20 mouse cellular contexts compared by ENCODE assay signal in the genomic region with DNA sequence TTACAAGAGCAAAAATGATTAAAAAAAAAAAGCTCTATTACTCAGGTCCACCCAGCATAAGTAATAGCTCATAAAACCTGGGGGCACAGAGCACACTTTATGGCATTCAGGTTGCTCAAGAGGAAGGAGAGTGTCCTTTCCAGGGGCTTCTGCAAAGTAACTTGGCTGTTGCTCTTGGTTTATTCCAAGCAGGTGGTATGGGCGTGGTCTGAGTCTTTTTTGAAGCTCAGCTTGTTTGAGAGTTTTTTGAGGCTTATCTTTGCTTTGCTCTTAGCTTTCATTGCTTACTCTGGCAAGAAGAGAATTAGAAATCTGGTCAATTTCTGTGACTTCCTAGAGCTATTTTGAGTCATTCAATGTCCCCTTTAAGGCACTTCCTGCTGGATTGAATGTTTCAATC.
A peak's percentile ranks its signal among the peaks of the same experiment; 100 is the strongest.
DNase-seq lines count a peak whose midpoint lies in the region; TF ChIP-seq lines count a peak whose summit lies in the region.
"Had no signal": no experiment of that assay in that cellular context is flagged by ENCODE, and none has a peak within 500 bp of the region (broad histone marks: within the 10 kb centered on the region; RNA-seq: fewer than 3 reads in every experiment).

No protein-coding gene starts in this region.

- TF ChIP-seq POLR2A in thymus, adult 2 months (IDR thresholded peaks at IDR 0.05; ENCODE audit: control insufficient read depth, extremely low read depth, insufficient read depth, low read length, poor library complexity): no peak

- 76% methylated on average over 1 of the region's 1 CpGs for WGBS in thymus, adult 2 months

- no peak for TF ChIP-seq CTCF in thymus, adult 2 months (IDR thresholded peaks at IDR 0.05; ENCODE audit: borderline replicate concordance, control insufficient read depth, extremely low read depth, insufficient read depth, low read length, poor library complexity)

- H3K27me3 ChIP-seq in thymus, adult 2 months (ENCODE audit: control insufficient read depth, insufficient read depth, low read length): no peaks in the 10 kb centered on the region
- H3K27me3 ChIP-seq: CH12.LX, Patski had no signal

- no peak overlapping the region for H3K27ac ChIP-seq in thymus, adult 2 months (ENCODE audit: control insufficient read depth, insufficient read depth, low read length)

- no peaks in the 10 kb centered on the region for H3K36me3 ChIP-seq in thymus, adult 2 months (ENCODE audit: control insufficient read depth, insufficient read depth, low read length)
- H3K36me3 ChIP-seq: G1E had no signal

- H3K4me3 ChIP-seq in thymus, adult 2 months (ENCODE audit: control insufficient read depth, insufficient read depth, low read length): no peak overlapping the region

- peak; percentile 53 for DNase-seq in thymus, postnatal 0 days (ENCODE audit: low spot score)
- no peak for DNase-seq in thymus, adult 2 months
- peak; percentile 52 for DNase-seq in thymus, postnatal 14 days
- no peak for DNase-seq in thymus, adult 18-20 months
- peak; percentile 22 for DNase-seq in thymus, postnatal 25 days
- peak; percentile 14 for DNase-seq in thymus, postnatal 4 days
- DNase-seq in cerebellum, postnatal 36 days: no peak
- DNase-seq in gastrocnemius, adult 18-20 months (ENCODE audit: low spot score): no peak
- DNase-seq: adrenal gland, adult 2 months; adrenal gland, adult 8-10 months; adrenal gland, postnatal 10 days; adrenal gland, postnatal 14 days; adrenal gland, postnatal 25 days; adrenal gland, postnatal 36 days; B cell, adult 2 months; cerebellum, adult 11 months; cerebellum, adult 11-12 months had no signal

- H3K4me1 ChIP-seq in thymus, adult 2 months (replicated peaks; ENCODE audit: control insufficient read depth, insufficient read depth, low read length): no peaks in the 10 kb centered on the region

Comparison
In these comparisons a context has a peak if more than half of its experiments do, and no peak if none do; other contexts are left out.
1. DNase-seq: peak in thymus, postnatal 0 days (single experiment), thymus, postnatal 14 days (single experiment), thymus, postnatal 25 days (single experiment) and thymus, postnatal 4 days (single experiment); none in thymus, adult 2 months (single experiment), thymus, adult 18-20 months (0 of 2), cerebellum, postnatal 36 days (0 of 2) and gastrocnemius, adult 18-20 months (single experiment).